In the genomic region with DNA sequence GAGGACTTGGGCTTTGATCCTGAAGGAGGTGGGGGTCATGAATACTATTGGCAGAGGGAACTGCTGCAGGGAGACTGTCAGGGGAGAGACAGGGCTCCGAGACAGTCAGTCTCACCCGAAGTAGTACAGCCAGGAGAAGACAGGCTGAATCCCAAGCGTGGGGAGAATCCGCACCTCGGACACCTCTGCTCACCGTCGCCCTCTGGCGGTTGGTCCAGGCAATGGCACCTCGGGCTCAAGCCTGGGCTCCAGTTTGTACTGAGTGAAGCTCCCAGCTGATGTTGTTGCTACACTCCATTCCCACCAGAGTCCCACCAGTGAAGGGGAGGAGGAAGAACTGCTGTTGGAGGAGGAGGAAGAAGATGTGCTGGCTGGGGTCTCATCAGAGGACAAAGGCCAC, we compare ENCODE assay signal across 8 mouse cellular contexts. TPM values are rescaled to one million over a fixed set of nuclear protein-coding genes. Genes with fewer than 3 reads are reported as not detected.
DNase-seq lines count a peak whose midpoint lies in the region; ATAC-seq and TF ChIP-seq lines count a peak whose summit lies in the region.

No protein-coding gene starts in this region.

- H3K9me3 ChIP-seq in embryonic facial prominence, embryonic 10.5 days = no peaks in the 10 kb centered on the region
- no peaks in the 10 kb centered on the region for H3K9me3 ChIP-seq in heart, embryonic 12.5 days (replicated peaks)
- H3K9me3 ChIP-seq in kidney, postnatal 0 days (replicated peaks; ENCODE audit: low read length) = no peaks in the 10 kb centered on the region
- H3K9me3 ChIP-seq in neural tube, embryonic 13.5 days = no peaks in the 10 kb centered on the region

- TF ChIP-seq POLR2A in lung, adult 2 months (IDR thresholded peaks at IDR 0.05; ENCODE audit: borderline replicate concordance, extremely low read depth, low read depth, low read length) = no peak

- peak; percentile 92 for TF ChIP-seq CTCF in kidney, postnatal 0 days (IDR thresholded peaks at IDR 0.05; ENCODE audit: low read depth)
- peak; percentile 97 for TF ChIP-seq CTCF in lung, adult 2 months (IDR thresholded peaks at IDR 0.05; ENCODE audit: insufficient read depth, low read length)

- H3K36me3 ChIP-seq in embryonic facial prominence, embryonic 10.5 days (replicated peaks) = peaks cover 49% of the 10 kb centered on the region
- peaks cover 40% of the 10 kb centered on the region for H3K36me3 ChIP-seq in heart, embryonic 12.5 days
- peaks cover 10% of the 10 kb centered on the region for H3K36me3 ChIP-seq in kidney, postnatal 0 days (ENCODE audit: insufficient read depth, low read length)
- H3K36me3 ChIP-seq in neural tube, embryonic 13.5 days = peaks cover 43% of the 10 kb centered on the region

- H3K4me2 ChIP-seq in heart, embryonic 12.5 days = peak overlapping the region; percentile 95
- peak overlapping the region; percentile 99 for H3K4me2 ChIP-seq in kidney, postnatal 0 days (ENCODE audit: low read length)
- peak overlapping the region; percentile 91 for H3K4me2 ChIP-seq in neural tube, embryonic 13.5 days

- no peak for ATAC-seq in heart, embryonic 12.5 days (ENCODE audit: insufficient number of reproducible peaks, low FRiP score)
- ATAC-seq in kidney, postnatal 0 days (replicated peaks; ENCODE audit: low FRiP score, low read depth) = no peak
- no peak for ATAC-seq in neural tube, embryonic 13.5 days (ENCODE audit: low read depth)

- 9% methylated on average over 9 of the region's 9 CpGs for WGBS in embryonic facial prominence, embryonic 10.5 days
- WGBS in heart, embryonic 12.5 days = 18% methylated on average over 9 of the region's 9 CpGs
- 12% methylated on average over 9 of the region's 9 CpGs for WGBS in kidney, postnatal 0 days
- WGBS in lung, adult 2 months = 6% methylated on average over 9 of the region's 9 CpGs
- WGBS in neural tube, embryonic 13.5 days = 10% methylated on average over 9 of the region's 9 CpGs

- H3K27me3 ChIP-seq in embryonic facial prominence, embryonic 10.5 days (replicated peaks; ENCODE audit: low read depth, poor library complexity, severe bottlenecking) = no peaks in the 10 kb centered on the region
- H3K27me3 ChIP-seq in heart, embryonic 12.5 days (replicated peaks) = no peaks in the 10 kb centered on the region
- no peaks in the 10 kb centered on the region for H3K27me3 ChIP-seq in kidney, postnatal 0 days (ENCODE audit: insufficient read depth, low read length)
- no peaks in the 10 kb centered on the region for H3K27me3 ChIP-seq in neural tube, embryonic 13.5 days

- H3K27ac ChIP-seq in embryonic facial prominence, embryonic 10.5 days (replicated peaks) = peak overlapping the region; percentile 35; the same call in 1 of the 2 replicates
- H3K27ac ChIP-seq in heart, embryonic 12.5 days (ENCODE audit: poor library complexity, severe bottlenecking) = no peak overlapping the region
- no peak overlapping the region for H3K27ac ChIP-seq in kidney, postnatal 0 days
- no peak overlapping the region for H3K27ac ChIP-seq in neural tube, embryonic 13.5 days (replicated peaks)

- H3K4me3 ChIP-seq in embryonic facial prominence, embryonic 10.5 days = peak overlapping the region; percentile 81
- 0 out of 2 replicates have a peak overlapping the region, but pooled peaks have one; percentile 81 for H3K4me3 ChIP-seq in heart, embryonic 12.5 days
- H3K4me3 ChIP-seq in kidney, postnatal 0 days (replicated peaks; ENCODE audit: low read depth, low read length) = no peak overlapping the region
- no peak overlapping the region for H3K4me3 ChIP-seq in lung, adult 2 months (replicated peaks; ENCODE audit: extremely low read depth, low read depth, low read length)
- peak overlapping the region; percentile 67 for H3K4me3 ChIP-seq in neural tube, embryonic 13.5 days

- H3K4me1 ChIP-seq in embryonic facial prominence, embryonic 10.5 days = peaks cover 37% of the 10 kb centered on the region
- peaks cover 27% of the 10 kb centered on the region for H3K4me1 ChIP-seq in heart, embryonic 12.5 days (replicated peaks)
- H3K4me1 ChIP-seq in kidney, postnatal 0 days (replicated peaks; ENCODE audit: insufficient read depth, low read length) = peaks cover 15% of the 10 kb centered on the region
- H3K4me1 ChIP-seq in lung, adult 2 months (ENCODE audit: control insufficient read depth, insufficient read depth, low read length) = peaks cover 11% of the 10 kb centered on the region
- peaks cover 41% of the 10 kb centered on the region for H3K4me1 ChIP-seq in neural tube, embryonic 13.5 days (replicated peaks)

- peak overlapping the region; percentile 78; the same call in 1 of the 2 replicates for H3K9ac ChIP-seq in heart, embryonic 12.5 days
- H3K9ac ChIP-seq in kidney, postnatal 0 days (ENCODE audit: low read depth, low read length) = peak overlapping the region; percentile 69; the same call in 1 of the 2 replicates
- peak overlapping the region; percentile 80 for H3K9ac ChIP-seq in neural tube, embryonic 13.5 days

- peak; percentile 76 for DNase-seq in A20 (ENCODE audit: low read depth, low spot score)
- DNase-seq in adrenal gland, adult 8-10 months = peak; percentile 62
- DNase-seq in embryonic facial prominence, embryonic 10.5 days (ENCODE audit: low spot score) = peak; percentile 87
- peak; percentile 67 for DNase-seq in kidney, postnatal 0 days (ENCODE audit: low spot score)
- peak; percentile 86 for DNase-seq in lung, adult 2 months
- DNase-seq in thymus, postnatal 14 days = peak; percentile 86

RNA-seq across cellular contexts. Expression of a gene that starts 5.2 kb away (rescaled TPM):
- 100 to 1,000 TPM; 101 to 119 (median 110) TPM for total RNA-seq in adrenal gland, adult 8-10 months (2022)
- 126 and 135 TPM in 2 replicates for polyA plus RNA-seq in embryonic facial prominence, embryonic 10.5 days (2016; fragmentation: Nextera tagmentation; extraction: Ambion mirVana)
- polyA plus RNA-seq in heart, embryonic 12.5 days (2016; fragmentation: Nextera tagmentation; extraction: Ambion mirVana) = 75.4 and 78.7 TPM in 2 replicates
- 75.6 and 83.9 TPM in 2 replicates for polyA plus RNA-seq in kidney, postnatal 0 days (2015; fragmentation: Nextera tagmentation; extraction: Ambion mirVana)
- polyA plus RNA-seq in lung, adult 2 months (2012; rRNA removed) = 99.7 and 103 TPM in 2 replicates
- polyA plus RNA-seq in neural tube, embryonic 13.5 days (2015; fragmentation: Nextera tagmentation; extraction: Ambion mirVana) = 156 and 174 TPM in 2 replicates

RNA-seq across cellular contexts. Expression of a gene that starts 5.3 kb away (rescaled TPM):
- total RNA-seq in adrenal gland, adult 8-10 months (2022) = 1 to 10 TPM; 4.8 to 9.3 (median 6.8) TPM
- 8.2 and 8.8 TPM in 2 replicates for polyA plus RNA-seq in embryonic facial prominence, embryonic 10.5 days (2016; fragmentation: Nextera tagmentation; extraction: Ambion mirVana)
- 10.2 and 10.4 TPM in 2 replicates for polyA plus RNA-seq in heart, embryonic 12.5 days (2016; fragmentation: Nextera tagmentation; extraction: Ambion mirVana)
- 21.8 and 22.0 TPM in 2 replicates for polyA plus RNA-seq in kidney, postnatal 0 days (2015; fragmentation: Nextera tagmentation; extraction: Ambion mirVana)
- polyA plus RNA-seq in lung, adult 2 months (2012; rRNA removed) = 53.4 and 60.4 TPM in 2 replicates
- 6.4 and 7.4 TPM in 2 replicates for polyA plus RNA-seq in neural tube, embryonic 13.5 days (2015; fragmentation: Nextera tagmentation; extraction: Ambion mirVana)

RNA-seq across cellular contexts. Expression of a gene that starts 24.4 kb away (rescaled TPM):
- total RNA-seq in adrenal gland, adult 8-10 months (2022) = 1 to 10 TPM in 3 of 4 experiments, under 1 TPM in 1; 0.87 to 3.4 (median 2.9) TPM
- 63.3 and 69.4 TPM in 2 replicates for polyA plus RNA-seq in embryonic facial prominence, embryonic 10.5 days (2016; fragmentation: Nextera tagmentation; extraction: Ambion mirVana)
- polyA plus RNA-seq in heart, embryonic 12.5 days (2016; fragmentation: Nextera tagmentation; extraction: Ambion mirVana) = 5.2 and 5.6 TPM in 2 replicates
- polyA plus RNA-seq in kidney, postnatal 0 days (2015; fragmentation: Nextera tagmentation; extraction: Ambion mirVana) = 6.7 and 7.2 TPM in 2 replicates
- polyA plus RNA-seq in lung, adult 2 months (2012; rRNA removed) = 0.17 and 0.31 TPM in 2 replicates
- 145 and 165 TPM in 2 replicates for polyA plus RNA-seq in neural tube, embryonic 13.5 days (2015; fragmentation: Nextera tagmentation; extraction: Ambion mirVana)

RNA-seq across cellular contexts. Expression of a gene that starts 25.8 kb away (rescaled TPM):
- total RNA-seq in adrenal gland, adult 8-10 months (2022) = 10 to 100 TPM; 44.3 to 52.5 (median 49.9) TPM
- 170 and 173 TPM in 2 replicates for polyA plus RNA-seq in embryonic facial prominence, embryonic 10.5 days (2016; fragmentation: Nextera tagmentation; extraction: Ambion mirVana)
- polyA plus RNA-seq in heart, embryonic 12.5 days (2016; fragmentation: Nextera tagmentation; extraction: Ambion mirVana) = 93.2 and 96.6 TPM in 2 replicates
- 115 and 129 TPM in 2 replicates for polyA plus RNA-seq in kidney, postnatal 0 days (2015; fragmentation: Nextera tagmentation; extraction: Ambion mirVana)
- 72.8 and 74.1 TPM in 2 replicates for polyA plus RNA-seq in lung, adult 2 months (2012; rRNA removed)
- polyA plus RNA-seq in neural tube, embryonic 13.5 days (2015; fragmentation: Nextera tagmentation; extraction: Ambion mirVana) = 112 and 114 TPM in 2 replicates

RNA-seq across cellular contexts. Expression of a gene that starts 29.6 kb away (rescaled TPM):
- total RNA-seq in adrenal gland, adult 8-10 months (2022) = 1 to 10 TPM; 3.8 to 6.0 (median 4.3) TPM
- 50.7 and 52.3 TPM in 2 replicates for polyA plus RNA-seq in embryonic facial prominence, embryonic 10.5 days (2016; fragmentation: Nextera tagmentation; extraction: Ambion mirVana)
- 22.0 and 22.6 TPM in 2 replicates for polyA plus RNA-seq in heart, embryonic 12.5 days (2016; fragmentation: Nextera tagmentation; extraction: Ambion mirVana)
- 11.1 and 11.2 TPM in 2 replicates for polyA plus RNA-seq in kidney, postnatal 0 days (2015; fragmentation: Nextera tagmentation; extraction: Ambion mirVana)
- 1.6 and 2.3 TPM in 2 replicates for polyA plus RNA-seq in lung, adult 2 months (2012; rRNA removed)
- 6.3 and 8.0 TPM in 2 replicates for polyA plus RNA-seq in neural tube, embryonic 13.5 days (2015; fragmentation: Nextera tagmentation; extraction: Ambion mirVana)

Comparison
In these comparisons a context has a peak if more than half of its experiments do, and no peak if none do; other contexts are left out.
1. H3K4me3 ChIP-seq: peak in embryonic facial prominence, embryonic 10.5 days (single experiment), heart, embryonic 12.5 days (single experiment) and neural tube, embryonic 13.5 days (single experiment); none in kidney, postnatal 0 days (single experiment) and lung, adult 2 months (single experiment).
2. Peak in every context shown above with its lines, with median percentiles within 50 percentile points of each other: DNase-seq, H3K4me2 ChIP-seq and H3K9ac ChIP-seq.